Mouse (Mus musculus) limb, embryonic 13.5 days (tissue): ENCODE data around the gene Tceanc2. TPM values are rescaled to one million over a fixed set of nuclear protein-coding genes. Genes with fewer than 3 reads are reported as not detected.

Experiments
- ATAC-seq: fragments of 200-750 bp; cut with Nextera tagmentation; 2 replicates; pipeline ENCODE4 v1.8.0; 2017; ENCODE audit warnings: low read depth, moderate number of reproducible peaks, moderate TSS enrichment; ENCODE audit not compliant: low FRiP score
- H3K27ac ChIP-seq: fragments of 300-500 bp; sonication (generic); 2 replicates; pipeline ENCODE4 v1.5.1; 2015; ENCODE audit warnings: inconsistent platforms, mild to moderate bottlenecking, moderate library complexity
- H3K27me3 ChIP-seq: fragments of 300-500 bp; sonication (generic); 2 replicates; pipeline ENCODE4 v1.6.1; 2015; ENCODE audit warnings: mild to moderate bottlenecking, inconsistent platforms
- H3K36me3 ChIP-seq: fragments of 300-500 bp; sonication (generic); 2 replicates; pipeline ENCODE4 v1.6.1; 2015; ENCODE audit warnings: inconsistent platforms, mild to moderate bottlenecking, moderate library complexity
- H3K4me1 ChIP-seq: fragments of 300-500 bp; sonication (generic); 2 replicates; pipeline ENCODE4 v1.6.1; 2015; ENCODE audit warnings: inconsistent platforms
- H3K4me2 ChIP-seq: fragments of 300-500 bp; sonication (generic); replicated peaks from 2 replicates; pipeline ENCODE4 v1.6.1; 2015; ENCODE audit warnings: inconsistent platforms, mild to moderate bottlenecking, moderate library complexity
- H3K4me3 ChIP-seq: fragments of 300-500 bp; sonication (generic); 2 replicates; pipeline ENCODE4 v1.5.1; 2015; ENCODE audit warnings: moderate library complexity, mild to moderate bottlenecking, inconsistent platforms
- H3K9ac ChIP-seq: fragments of 300-500 bp; sonication (generic); 2 replicates; pipeline ENCODE4 v1.6.1; 2015; ENCODE audit warnings: mild to moderate bottlenecking, inconsistent platforms
- H3K9me3 ChIP-seq: fragments of 300-500 bp; sonication (generic); 2 replicates; pipeline ENCODE4 v1.6.1; 2016; ENCODE audit warnings: inconsistent platforms
- WGBS: fragments of 180-500 bp; shearing (Covaris S2); methylation state at CpG from one replicate; pipeline ENCODE4 v1.1.7; 2015; 5-methylcytosine and 5-hydroxymethylcytosine counted together
- polyA plus RNA-seq: library from polyadenylated mRNA; unstranded; fragments of >200 nt; fragmentation: Nextera tagmentation; extraction: Ambion mirVana; gene quantifications from 2 replicates; pipeline ENCODE4 v1.2.1, GENCODE M21; 2015

Gene Tceanc2
- 29.1 and 32.7 TPM in 2 replicates for polyA plus RNA-seq

DNA sequence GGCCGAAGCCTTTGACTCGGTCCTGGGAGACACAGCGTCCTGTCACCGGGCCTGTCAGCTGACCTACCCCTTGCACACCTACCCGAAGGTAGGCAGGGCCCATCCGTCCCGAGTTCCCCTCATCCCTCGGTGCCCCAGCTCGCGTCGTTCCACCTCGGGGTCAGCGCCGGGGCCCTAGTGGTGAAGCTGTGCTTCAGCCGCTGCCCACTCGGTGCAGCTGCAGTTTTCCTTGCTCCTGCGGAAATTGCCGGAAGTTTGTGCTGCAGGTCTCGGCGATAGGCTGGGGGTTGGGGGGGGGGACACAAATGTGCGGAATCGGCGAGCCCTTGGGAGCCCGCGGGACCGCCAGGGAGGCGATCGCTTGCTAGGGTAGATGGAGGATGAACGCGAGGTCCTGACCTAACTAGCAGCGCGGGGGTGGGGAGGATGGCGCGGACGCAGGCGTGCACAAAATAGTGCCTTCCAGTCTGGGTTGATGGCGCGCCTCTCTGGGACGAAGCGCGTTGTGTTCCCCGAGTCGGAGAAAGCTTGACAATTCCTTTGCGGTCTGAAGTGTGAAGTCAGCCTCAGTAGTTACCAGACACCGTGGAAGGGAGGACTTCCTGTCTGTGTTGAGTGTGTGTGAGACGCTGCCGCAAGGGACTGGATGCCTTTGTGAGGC, at the start of gene Tceanc2:
Tceanc2 (minus strand) TSS at position 287 of the 661 bp plus-strand sequence.
- under 1% methylated on average over 47 of the region's 47 CpGs for WGBS
- Histone ChIP-seq H3K36me3 (peaks cover 12% of the 10 kb centered on the region), H3K27ac (peak within 1 kb of the TSS; percentile 96), H3K4me3 (peak within 1 kb of the TSS; percentile 96), H3K27me3 (no peaks in the 10 kb centered on the region), H3K4me2 (peak within 1 kb of the TSS; percentile 81), H3K4me1 (peaks cover 42% of the 10 kb centered on the region), H3K9me3 (no peaks in the 10 kb centered on the region), H3K9ac (peak within 1 kb of the TSS; percentile 93)
- ATAC-seq, result peak; percentile 2; the same call in 1 of the 2 replicates

DNA sequence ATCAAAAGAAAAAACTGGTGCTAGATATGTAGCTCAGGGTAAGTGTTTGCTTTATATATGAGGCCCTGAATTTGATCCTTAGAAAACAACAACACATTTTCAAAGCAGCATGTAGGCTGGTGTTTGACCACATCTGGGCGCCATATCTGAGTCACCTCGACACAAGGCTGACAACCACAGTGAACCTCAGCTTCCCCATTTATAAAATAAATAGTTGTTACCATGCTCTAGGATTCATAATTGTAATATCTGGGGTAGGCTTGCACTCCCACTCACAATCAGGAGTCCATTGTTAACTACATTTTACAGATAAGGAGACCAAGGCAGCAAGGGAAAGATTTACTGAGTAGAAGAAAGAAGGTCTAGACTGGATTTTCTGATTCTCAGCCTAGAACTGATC, 47.4 kb upstream of the Tceanc2 start:
- Histone ChIP-seq H3K9ac (no peak overlapping the region), H3K27me3 (no peaks in the 10 kb centered on the region), H3K4me1 (no peaks in the 10 kb centered on the region), H3K4me2 (no peak overlapping the region), H3K27ac (no peak overlapping the region), H3K4me3 (no peak overlapping the region), H3K36me3 (peaks cover 7% of the 10 kb centered on the region), H3K9me3 (no peaks in the 10 kb centered on the region)
- no peak for ATAC-seq
- WGBS, result 80% methylated on average over 2 of the region's 2 CpGs

DNA sequence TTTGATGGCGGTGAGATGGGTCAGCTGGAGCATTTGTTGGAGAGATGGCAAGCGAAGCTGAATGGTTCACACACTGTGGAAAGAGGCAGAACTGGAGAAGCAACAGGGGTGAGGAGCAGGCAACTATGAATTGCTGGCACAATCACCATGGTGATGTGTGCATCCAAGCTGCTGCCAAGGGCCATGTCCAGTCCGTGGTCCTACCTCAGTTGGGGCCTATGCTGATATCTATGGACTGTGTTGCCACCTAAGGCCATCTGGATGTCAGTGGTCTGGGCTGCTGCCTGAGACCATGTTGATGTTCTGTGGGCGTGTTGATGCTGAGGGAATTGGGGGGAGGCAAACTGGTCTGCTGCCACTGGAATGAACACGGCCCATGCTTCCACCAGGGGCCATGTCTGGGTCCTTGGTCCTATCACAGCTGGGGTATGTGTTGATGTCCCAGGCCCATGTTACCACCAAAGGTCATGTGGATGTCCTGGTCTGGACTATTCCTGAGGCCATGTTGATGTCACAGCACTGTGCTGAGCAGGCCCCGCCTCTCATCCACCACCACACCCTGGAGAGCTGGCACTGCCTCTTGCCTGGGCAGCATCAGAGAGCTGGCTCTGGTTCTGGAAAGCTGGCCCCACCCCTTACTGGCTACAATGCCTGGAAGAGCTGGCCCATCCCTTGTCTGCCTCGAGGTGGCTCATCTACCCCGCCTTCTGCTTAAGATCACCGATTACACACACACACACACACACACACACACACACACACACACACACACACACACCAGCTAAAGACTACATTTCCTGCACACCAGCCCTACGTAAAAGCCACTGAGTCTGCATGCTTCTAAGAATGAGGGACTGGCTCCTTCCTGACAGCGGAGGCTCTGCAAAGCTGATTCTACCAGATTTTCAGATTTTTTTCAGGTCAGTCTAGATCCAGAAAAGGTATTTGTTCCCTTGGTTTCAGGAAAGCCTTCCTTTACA, 44.6 kb upstream of the Tceanc2 start:
- no peak overlapping the region for H3K4me3 ChIP-seq
- no peak for ATAC-seq
- no peak overlapping the region for H3K4me2 ChIP-seq
- 82% methylated on average over 11 of the region's 11 CpGs for WGBS
- no peaks in the 10 kb centered on the region for H3K27me3 ChIP-seq
- H3K9me3 ChIP-seq, result no peaks in the 10 kb centered on the region
- no peak overlapping the region for H3K27ac ChIP-seq
- H3K4me1 ChIP-seq, result no peaks in the 10 kb centered on the region
- H3K36me3 ChIP-seq, result no peaks in the 10 kb centered on the region
- no peak overlapping the region for H3K9ac ChIP-seq

DNA sequence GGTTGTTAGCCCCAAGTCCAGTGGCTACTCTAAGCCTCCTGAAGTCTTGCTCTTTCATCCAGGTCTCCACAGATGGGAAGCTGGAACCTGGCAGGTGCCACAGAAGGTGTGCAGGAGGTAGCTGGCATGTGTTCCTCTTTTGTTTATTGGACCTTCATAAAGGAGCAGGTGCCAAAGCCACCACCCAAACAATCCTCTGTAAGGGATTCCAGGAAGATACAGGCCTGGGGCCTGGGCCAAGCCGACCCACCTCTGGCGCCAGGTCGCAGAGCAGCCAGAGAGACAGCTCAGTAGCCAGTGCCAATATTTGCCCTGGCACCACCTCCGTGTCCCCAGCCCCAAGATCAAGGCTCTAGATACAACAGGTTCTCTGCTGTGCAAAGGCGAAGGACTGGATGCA, 42.6 kb upstream of the Tceanc2 start:
- Histone ChIP-seq H3K36me3 (no peaks in the 10 kb centered on the region), H3K4me3 (no peak overlapping the region), H3K27me3 (no peaks in the 10 kb centered on the region), H3K9me3 (no peaks in the 10 kb centered on the region), H3K4me2 (no peak overlapping the region), H3K27ac (no peak overlapping the region), H3K4me1 (no peaks in the 10 kb centered on the region), H3K9ac (no peak overlapping the region)
- ATAC-seq, result no peak
- WGBS, result 92% methylated on average over 5 of the region's 5 CpGs

DNA sequence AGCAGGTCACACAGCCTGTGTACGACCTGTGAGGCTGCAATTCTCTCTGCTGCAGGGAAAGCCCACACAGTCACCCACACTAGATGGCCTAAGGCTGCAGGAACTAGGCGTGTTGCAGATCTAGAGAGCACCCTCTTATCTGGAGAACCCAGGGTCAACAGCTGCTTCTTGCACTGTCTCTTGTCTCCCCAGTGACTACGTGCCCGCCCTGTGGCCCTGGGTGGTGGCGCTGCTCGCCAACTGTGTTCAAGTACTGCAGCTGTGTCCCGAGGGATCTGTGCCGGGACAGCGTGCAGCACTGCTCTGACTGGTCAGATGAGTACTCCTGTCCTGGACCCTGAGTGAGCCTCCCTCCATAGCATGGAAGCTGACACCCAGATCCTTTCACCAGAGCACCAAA, 38.7 kb upstream of the Tceanc2 start:
- H3K4me2 ChIP-seq, result no peak overlapping the region
- H3K9me3 ChIP-seq, result no peaks in the 10 kb centered on the region
- no peaks in the 10 kb centered on the region for H3K36me3 ChIP-seq
- H3K9ac ChIP-seq, result no peak overlapping the region
- H3K27ac ChIP-seq, result no peak overlapping the region
- H3K27me3 ChIP-seq, result no peaks in the 10 kb centered on the region
- peaks cover 6% of the 10 kb centered on the region; the same call in 1 of the 2 replicates for H3K4me1 ChIP-seq
- H3K4me3 ChIP-seq, result no peak overlapping the region
- 87% methylated on average over 9 of the region's 9 CpGs for WGBS
- ATAC-seq, result no peak

DNA sequence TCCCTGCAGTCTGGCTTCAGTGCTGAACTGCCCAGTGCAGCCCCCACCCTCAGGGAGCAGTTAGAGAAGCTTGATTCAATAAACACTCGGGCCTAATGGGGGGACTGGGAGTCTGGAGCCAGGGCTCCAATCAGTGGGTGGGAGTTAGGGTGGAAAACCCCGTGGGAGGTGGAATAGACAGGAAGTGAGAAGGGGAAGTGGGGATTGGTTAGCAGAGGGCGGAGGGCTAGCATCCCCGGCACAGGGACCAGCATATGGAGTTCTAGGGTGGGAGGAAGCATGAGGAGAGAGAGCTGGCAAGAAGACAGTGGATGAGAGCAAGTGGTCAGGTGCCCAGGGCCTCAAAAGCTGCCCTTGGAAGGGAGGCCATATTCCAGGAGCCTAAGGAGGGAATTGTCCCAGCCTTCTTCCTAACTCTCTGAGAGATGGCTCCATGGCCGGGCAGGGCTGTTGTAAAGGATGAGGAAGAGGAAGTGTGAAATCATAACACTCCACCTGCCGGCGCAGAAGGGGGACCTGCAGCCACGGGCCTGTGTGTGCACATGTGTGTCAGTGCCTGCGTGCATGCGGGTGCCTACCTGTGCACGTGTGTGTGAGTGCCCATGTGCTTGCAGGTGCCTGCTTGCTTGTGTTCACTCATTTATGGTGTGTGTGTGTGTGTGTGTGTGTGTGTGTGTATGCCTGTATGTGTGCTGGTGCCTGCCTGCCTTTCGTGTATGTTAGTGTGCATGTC, 34.5 kb upstream of the Tceanc2 start:
- H3K9ac ChIP-seq, result no peak overlapping the region
- peaks cover 6% of the 10 kb centered on the region; the same call in 1 of the 2 replicates for H3K4me1 ChIP-seq
- no peak overlapping the region for H3K4me3 ChIP-seq
- H3K27me3 ChIP-seq, result no peaks in the 10 kb centered on the region
- 64% methylated on average over 12 of the region's 12 CpGs for WGBS
- no peak overlapping the region for H3K27ac ChIP-seq
- no peak for ATAC-seq
- H3K4me2 ChIP-seq, result no peak overlapping the region
- no peaks in the 10 kb centered on the region for H3K9me3 ChIP-seq
- H3K36me3 ChIP-seq, result no peaks in the 10 kb centered on the region

DNA sequence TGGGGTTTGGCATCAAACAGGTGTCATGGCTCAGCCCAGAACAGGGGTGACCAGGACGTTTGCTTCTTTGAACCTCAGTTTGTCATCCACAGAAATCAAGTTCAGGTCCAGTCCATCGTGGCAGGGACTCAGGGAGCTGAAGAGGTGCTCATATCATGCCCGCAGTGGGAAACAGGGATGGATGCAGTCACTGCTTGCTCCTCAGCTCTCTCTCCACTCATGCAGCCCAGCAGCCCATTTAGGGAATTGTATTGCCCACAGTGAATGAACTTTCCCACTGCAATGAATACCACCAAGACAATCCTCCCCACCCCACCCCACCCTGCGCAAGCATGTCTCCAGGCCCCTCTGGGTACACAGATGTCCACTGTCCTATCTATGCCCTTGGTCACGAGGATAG, 33.0 kb upstream of the Tceanc2 start:
- peaks cover 6% of the 10 kb centered on the region; the same call in 1 of the 2 replicates for H3K4me1 ChIP-seq
- peaks cover 9% of the 10 kb centered on the region for H3K36me3 ChIP-seq
- H3K27ac ChIP-seq, result no peak overlapping the region
- H3K4me2 ChIP-seq, result no peak overlapping the region
- H3K9me3 ChIP-seq, result no peaks in the 10 kb centered on the region
- H3K9ac ChIP-seq, result no peak overlapping the region
- H3K4me3 ChIP-seq, result no peak overlapping the region
- no peak for ATAC-seq
- 85% methylated on average over 5 of the region's 5 CpGs for WGBS
- H3K27me3 ChIP-seq, result no peaks in the 10 kb centered on the region

DNA sequence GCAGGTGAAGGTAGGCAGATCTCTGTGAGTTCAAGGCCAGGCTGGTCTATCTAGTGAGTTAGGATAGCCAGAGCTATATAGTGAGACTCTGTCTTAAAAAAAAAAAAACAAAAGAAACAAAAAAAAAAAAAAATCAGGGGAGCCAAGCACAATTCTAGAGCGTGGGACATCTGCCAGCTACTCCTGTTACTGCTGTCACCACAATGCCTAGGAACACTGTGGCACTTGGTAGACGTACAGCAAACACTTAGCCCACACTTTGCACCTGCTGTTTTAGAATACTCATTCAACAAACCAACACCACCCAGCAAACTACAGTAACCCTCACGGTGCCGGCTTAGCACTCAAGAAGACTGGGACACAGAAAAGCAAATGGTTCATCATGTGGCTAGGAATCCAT, 32.5 kb upstream of the Tceanc2 start:
- Histone ChIP-seq H3K27ac (no peak overlapping the region), H3K4me3 (no peak overlapping the region), H3K9me3 (no peaks in the 10 kb centered on the region), H3K36me3 (peaks cover 14% of the 10 kb centered on the region), H3K4me2 (no peak overlapping the region), H3K27me3 (no peaks in the 10 kb centered on the region), H3K9ac (no peak overlapping the region), H3K4me1 (peaks cover 6% of the 10 kb centered on the region; the same call in 1 of the 2 replicates)
- ATAC-seq, result no peak
- WGBS, result 85% methylated on average over 4 of the region's 4 CpGs

DNA sequence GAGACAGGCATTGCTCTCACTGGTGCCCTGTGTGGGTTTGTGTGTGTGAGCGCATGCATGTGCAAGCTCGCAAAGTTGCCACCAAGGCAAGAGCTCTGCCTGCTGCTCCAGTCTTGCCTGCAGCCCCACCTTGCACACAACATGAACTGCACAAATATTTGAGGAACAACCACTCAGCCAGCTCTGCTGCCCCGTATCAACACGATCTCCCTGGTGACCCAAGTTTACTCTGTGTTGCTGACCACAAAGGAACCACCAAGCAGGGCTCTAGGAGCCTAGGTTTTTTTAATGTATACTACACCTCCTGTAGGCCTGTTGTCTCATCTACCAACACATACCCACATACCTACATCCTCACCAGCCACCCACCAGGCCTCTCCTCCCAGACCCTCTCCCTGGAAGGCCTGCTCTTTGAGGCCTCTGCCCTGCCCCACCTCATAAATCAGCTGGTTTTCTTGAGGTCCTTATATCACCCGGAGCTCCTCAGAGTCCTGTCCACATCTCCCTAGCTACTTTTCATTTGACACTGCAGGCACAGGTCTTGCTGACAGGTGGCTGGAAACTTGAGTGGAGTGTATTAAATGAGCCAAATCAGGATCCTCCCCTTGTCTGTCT, 31.7 kb upstream of the Tceanc2 start:
- Histone ChIP-seq H3K9ac (no peak overlapping the region), H3K27me3 (no peaks in the 10 kb centered on the region), H3K27ac (no peak overlapping the region), H3K4me2 (no peak overlapping the region), H3K9me3 (no peaks in the 10 kb centered on the region), H3K36me3 (peaks cover 22% of the 10 kb centered on the region), H3K4me3 (no peak overlapping the region), H3K4me1 (peaks cover 6% of the 10 kb centered on the region; the same call in 1 of the 2 replicates)
- ATAC-seq, result no peak
- 63% methylated on average over 5 of the region's 5 CpGs for WGBS

DNA sequence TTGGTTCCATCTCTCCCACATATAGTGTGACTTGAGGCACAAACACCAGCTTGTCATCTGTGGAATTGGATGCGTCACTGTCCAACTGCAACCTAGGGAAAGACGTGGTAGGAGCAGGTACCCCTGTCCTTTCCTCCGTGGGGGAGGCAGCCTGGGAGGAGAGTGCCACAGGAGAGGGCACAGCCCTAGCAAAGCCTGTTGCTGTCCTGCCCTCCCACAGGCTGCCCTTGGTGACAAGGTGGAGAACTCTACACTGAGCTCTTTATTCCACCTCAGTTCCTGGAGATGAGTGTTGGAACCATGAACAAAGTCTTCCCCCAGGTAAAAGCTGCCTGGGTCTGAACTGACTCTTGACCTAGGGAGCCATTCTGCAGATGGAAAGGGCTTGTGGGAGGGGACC, 30.0 kb upstream of the Tceanc2 start, which contains the start of gene Ldlrad1:
Ldlrad1 (plus strand) TSS at position 301 of the 400 bp plus-strand sequence.
- H3K4me3 ChIP-seq, result no peak within 1 kb of the TSS
- WGBS, result 89% methylated on average over 3 of the region's 3 CpGs
- no peaks in the 10 kb centered on the region for H3K9me3 ChIP-seq
- no peak within 1 kb of the TSS for H3K9ac ChIP-seq
- no peak within 1 kb of the TSS for H3K4me2 ChIP-seq
- no peak for ATAC-seq
- H3K27ac ChIP-seq, result no peak within 1 kb of the TSS
- peaks cover 39% of the 10 kb centered on the region for H3K36me3 ChIP-seq
- no peaks in the 10 kb centered on the region for H3K27me3 ChIP-seq
- H3K4me1 ChIP-seq, result peaks cover 6% of the 10 kb centered on the region; the same call in 1 of the 2 replicates

DNA sequence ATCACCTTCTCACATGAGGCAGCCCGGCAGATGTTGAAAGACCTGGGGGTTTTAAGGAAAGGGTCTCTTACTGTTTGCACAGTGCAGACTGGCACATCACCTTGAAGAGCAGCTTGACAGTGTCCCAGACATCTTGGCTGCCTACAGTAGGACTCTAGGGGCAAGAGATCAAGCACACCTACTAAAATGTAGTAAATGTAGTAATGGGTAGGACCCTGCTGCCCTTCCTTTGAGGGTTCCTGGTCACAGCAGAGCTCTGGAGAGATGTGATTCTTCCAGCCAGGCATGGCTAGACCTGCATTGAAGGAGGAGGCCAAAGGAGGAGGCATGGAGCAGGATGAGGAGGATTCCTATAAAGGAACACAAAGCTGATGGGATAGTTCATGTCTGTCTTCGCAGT, 28.1 kb upstream of the Tceanc2 start:
- no peak overlapping the region for H3K4me2 ChIP-seq
- WGBS, result 91% methylated on average over 2 of the region's 2 CpGs
- H3K9me3 ChIP-seq, result no peaks in the 10 kb centered on the region
- peaks cover 58% of the 10 kb centered on the region for H3K36me3 ChIP-seq
- no peaks in the 10 kb centered on the region for H3K4me1 ChIP-seq
- ATAC-seq, result no peak
- no peaks in the 10 kb centered on the region for H3K27me3 ChIP-seq
- H3K27ac ChIP-seq, result no peak overlapping the region
- H3K4me3 ChIP-seq, result no peak overlapping the region
- no peak overlapping the region for H3K9ac ChIP-seq
